Mouse (Mus musculus): Measurements from ENCODE around the gene Denr. TPM values are rescaled to one million over a fixed set of nuclear protein-coding genes. Genes with fewer than 3 reads are reported as not detected.
A peak's percentile ranks its signal among the peaks of the same experiment; 100 is the strongest.

Gene Denr
- total RNA-seq, 1 experiment: 78.2 TPM

DNA sequence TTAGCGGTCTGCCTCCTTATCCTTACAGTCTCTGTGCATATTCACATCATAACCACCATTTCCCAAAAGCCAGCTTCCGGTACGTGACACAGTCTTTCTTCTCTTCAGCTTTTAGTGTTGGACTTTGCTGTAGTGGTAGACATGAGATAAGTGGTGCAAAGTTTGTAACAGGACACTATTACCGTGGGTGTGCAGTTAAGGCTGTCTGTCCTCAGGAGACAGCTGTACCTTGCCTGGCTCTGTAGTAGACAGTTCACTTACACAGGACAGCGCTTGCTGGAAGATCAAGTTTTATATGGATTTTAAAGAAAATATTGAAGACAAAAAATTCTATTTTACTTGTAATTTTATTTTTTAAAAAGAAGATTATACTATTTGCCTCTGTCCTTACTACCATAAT is 61.5 kb downstream of the Denr start:
- TF ChIP-seq ZC3H11A (IDR thresholded peaks at IDR 0.05; ENCODE audit: borderline replicate concordance, low read depth, low read length): no peak
- TF ChIP-seq ZNF384 (IDR thresholded peaks at IDR 0.05; ENCODE audit: low read depth, low read length): no peak
- TF ChIP-seq MAFK (IDR thresholded peaks at IDR 0.05; ENCODE audit: insufficient read depth, low read depth, low read length): no peak
- TF ChIP-seq HCFC1 (IDR thresholded peaks at IDR 0.05; ENCODE audit: borderline replicate concordance, insufficient read depth, low read length): no peak
- no peak for TF ChIP-seq CHD2 (IDR thresholded peaks at IDR 0.05; ENCODE audit: low read depth, low read length)
- no peak for DNase-seq (ENCODE audit: low read depth, low spot score)
- no peak overlapping the region for H3K4me3 ChIP-seq (ENCODE audit: insufficient read depth in 1 of 2, low read depth in 1 of 2, low read length in 2 of 2, poor library complexity in 1 of 2, severe bottlenecking in 1 of 2)
- H3K36me3 ChIP-seq (ENCODE audit: control insufficient read depth, insufficient read depth, low read length, poor library complexity, severe bottlenecking): no peaks in the 10 kb centered on the region
- H3K9ac ChIP-seq (ENCODE audit: insufficient read depth, low read depth, low read length, poor library complexity, severe bottlenecking): no peak overlapping the region
- H3K9me3 ChIP-seq (ENCODE audit: control insufficient read depth, insufficient read depth, low read depth, low read length): no peaks in the 10 kb centered on the region
- H3K4me1 ChIP-seq (ENCODE audit: control insufficient read depth in 2 of 2, insufficient read depth in 2 of 2, low read length in 2 of 2, poor library complexity in 1 of 2): no peaks in the 10 kb centered on the region
- no peak overlapping the region for H3K27ac ChIP-seq (ENCODE audit: insufficient read depth, low read depth, low read length, poor library complexity, severe bottlenecking)
- in situ Hi-C loops (cut with MboI; ENCODE audit: low sequenced_read_pairs in 2 of 2, unreplicated experiment in 2 of 2): no loop called here

DNA sequence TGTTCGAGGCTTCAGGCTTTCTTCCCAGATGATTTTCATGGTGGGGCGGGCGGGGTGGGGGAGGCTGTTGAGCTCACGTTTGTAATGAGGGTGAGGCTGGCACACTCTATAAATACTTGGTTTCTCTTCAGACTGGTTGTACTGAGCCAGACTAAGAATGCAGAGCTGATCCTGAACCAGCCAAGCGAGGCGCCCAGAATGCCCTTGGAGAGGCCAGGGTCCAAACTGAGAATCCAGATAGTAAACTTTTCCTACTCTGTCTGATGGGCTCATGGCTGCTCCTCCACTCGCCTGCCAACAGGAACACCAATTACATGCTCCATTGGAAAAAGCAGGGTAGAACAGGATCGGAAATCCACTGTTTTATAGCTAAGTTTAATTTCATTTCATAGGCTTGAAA is 62.2 kb downstream of the Denr start:
- Histone ChIP-seq H3K27ac (ENCODE audit: insufficient read depth, low read depth, low read length, poor library complexity, severe bottlenecking) (no peak overlapping the region), H3K4me1 (ENCODE audit: control insufficient read depth in 2 of 2, insufficient read depth in 2 of 2, low read length in 2 of 2, poor library complexity in 1 of 2) (no peaks in the 10 kb centered on the region), H3K9me3 (ENCODE audit: control insufficient read depth, insufficient read depth, low read depth, low read length) (no peaks in the 10 kb centered on the region), H3K36me3 (ENCODE audit: control insufficient read depth, insufficient read depth, low read length, poor library complexity, severe bottlenecking) (no peaks in the 10 kb centered on the region), H3K9ac (ENCODE audit: insufficient read depth, low read depth, low read length, poor library complexity, severe bottlenecking) (no peak overlapping the region), H3K4me3 (ENCODE audit: insufficient read depth in 1 of 2, low read depth in 1 of 2, low read length in 2 of 2, poor library complexity in 1 of 2, severe bottlenecking in 1 of 2) (no peak overlapping the region)
- DNase-seq (ENCODE audit: low read depth, low spot score): no peak
- in situ Hi-C loops (cut with MboI; ENCODE audit: low sequenced_read_pairs in 2 of 2, unreplicated experiment in 2 of 2): no loop called here
- TF ChIP-seq MAFK (IDR thresholded peaks at IDR 0.05; ENCODE audit: insufficient read depth, low read depth, low read length): no peak
- TF ChIP-seq CHD2 (IDR thresholded peaks at IDR 0.05; ENCODE audit: low read depth, low read length): no peak
- TF ChIP-seq ZC3H11A (IDR thresholded peaks at IDR 0.05; ENCODE audit: borderline replicate concordance, low read depth, low read length): no peak
- TF ChIP-seq HCFC1 (IDR thresholded peaks at IDR 0.05; ENCODE audit: borderline replicate concordance, insufficient read depth, low read length): no peak

DNA sequence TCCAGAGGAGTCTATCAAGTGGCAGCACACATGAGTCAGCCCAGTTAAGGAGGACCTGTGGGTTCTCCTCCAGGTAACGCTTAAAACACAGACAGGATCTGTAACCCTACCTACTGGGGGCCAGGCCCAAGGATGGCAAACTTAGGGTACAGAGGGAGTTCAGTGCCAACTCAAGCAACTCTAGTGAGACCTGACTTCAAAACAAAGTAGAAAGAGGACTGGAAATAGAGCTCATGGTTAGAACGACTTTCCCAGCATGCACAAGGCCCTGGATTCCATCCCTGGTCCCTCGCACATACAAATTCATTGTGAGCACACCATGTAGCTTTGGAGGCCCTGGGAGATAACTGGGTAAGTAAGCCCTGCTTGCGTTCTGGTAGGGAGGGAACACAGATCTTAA is 63.6 kb downstream of the Denr start:
- Histone ChIP-seq H3K4me3 (ENCODE audit: insufficient read depth in 1 of 2, low read depth in 1 of 2, low read length in 2 of 2, poor library complexity in 1 of 2, severe bottlenecking in 1 of 2) (no peak overlapping the region), H3K27ac (ENCODE audit: insufficient read depth, low read depth, low read length, poor library complexity, severe bottlenecking) (no peak overlapping the region), H3K4me1 (ENCODE audit: control insufficient read depth in 2 of 2, insufficient read depth in 2 of 2, low read length in 2 of 2, poor library complexity in 1 of 2) (peaks cover 0 to 2% of the 10 kb centered on the region in 2 experiments; a peak in 1 of 4 replicates), H3K9me3 (ENCODE audit: control insufficient read depth, insufficient read depth, low read depth, low read length) (no peaks in the 10 kb centered on the region), H3K9ac (ENCODE audit: insufficient read depth, low read depth, low read length, poor library complexity, severe bottlenecking) (no peak overlapping the region), H3K36me3 (ENCODE audit: control insufficient read depth, insufficient read depth, low read length, poor library complexity, severe bottlenecking) (no peaks in the 10 kb centered on the region)
- DNase-seq (ENCODE audit: low read depth, low spot score): no peak
- in situ Hi-C loops (cut with MboI; ENCODE audit: low sequenced_read_pairs in 2 of 2, unreplicated experiment in 2 of 2): no loop called here
- no peak for TF ChIP-seq HCFC1 (IDR thresholded peaks at IDR 0.05; ENCODE audit: borderline replicate concordance, insufficient read depth, low read length)
- no peak for TF ChIP-seq ZC3H11A (IDR thresholded peaks at IDR 0.05; ENCODE audit: borderline replicate concordance, low read depth, low read length)
- no peak for TF ChIP-seq MAFK (IDR thresholded peaks at IDR 0.05; ENCODE audit: insufficient read depth, low read depth, low read length)
- no peak for TF ChIP-seq CHD2 (IDR thresholded peaks at IDR 0.05; ENCODE audit: low read depth, low read length)
- TF ChIP-seq ZNF384 (IDR thresholded peaks at IDR 0.05; ENCODE audit: low read depth, low read length): no peak

DNA sequence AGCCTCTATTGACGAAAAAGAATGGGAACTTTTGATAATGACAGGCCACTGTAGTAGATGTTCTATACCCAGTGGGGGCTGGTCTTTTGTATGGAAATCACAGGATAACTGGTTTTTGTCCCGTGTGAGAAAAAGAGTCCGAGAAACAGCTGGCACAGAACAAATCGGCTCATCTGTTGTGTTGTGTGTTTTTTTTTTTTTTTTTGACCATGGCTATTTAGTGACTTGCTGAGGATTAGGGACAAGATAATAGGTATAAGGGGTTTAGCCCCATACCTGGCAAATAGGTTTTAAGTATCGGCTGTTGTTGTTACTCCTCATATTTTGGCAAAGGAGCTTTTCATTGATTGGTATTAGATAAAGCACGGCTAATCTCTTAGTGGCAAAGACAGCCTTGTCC is 65.5 kb downstream of the Denr start:
- H3K27ac ChIP-seq (ENCODE audit: insufficient read depth, low read depth, low read length, poor library complexity, severe bottlenecking): no peak overlapping the region
- H3K9me3 ChIP-seq (ENCODE audit: control insufficient read depth, insufficient read depth, low read depth, low read length): no peaks in the 10 kb centered on the region
- no peak for TF ChIP-seq HCFC1 (IDR thresholded peaks at IDR 0.05; ENCODE audit: borderline replicate concordance, insufficient read depth, low read length)
- TF ChIP-seq ZNF384 (IDR thresholded peaks at IDR 0.05; ENCODE audit: low read depth, low read length): peak; percentile 79
- peaks cover 0 to 10% of the 10 kb centered on the region in 2 experiments; a peak in 2 of 4 replicates for H3K4me1 ChIP-seq (ENCODE audit: control insufficient read depth in 2 of 2, insufficient read depth in 2 of 2, low read length in 2 of 2, poor library complexity in 1 of 2)
- no peak for DNase-seq (ENCODE audit: low read depth, low spot score)
- no peaks in the 10 kb centered on the region for H3K36me3 ChIP-seq (ENCODE audit: control insufficient read depth, insufficient read depth, low read length, poor library complexity, severe bottlenecking)
- no peak overlapping the region for H3K4me3 ChIP-seq (ENCODE audit: insufficient read depth in 1 of 2, low read depth in 1 of 2, low read length in 2 of 2, poor library complexity in 1 of 2, severe bottlenecking in 1 of 2)
- in situ Hi-C loops (cut with MboI; ENCODE audit: low sequenced_read_pairs in 2 of 2, unreplicated experiment in 2 of 2): no loop called here
- no peak overlapping the region for H3K9ac ChIP-seq (ENCODE audit: insufficient read depth, low read depth, low read length, poor library complexity, severe bottlenecking)

Data from ES-E14 (cell line).